Mouse (Mus musculus): ENCODE measurements around the gene Slc25a13. TPM values are rescaled to one million over a fixed set of nuclear protein-coding genes. Genes with fewer than 3 reads are reported as not detected.
A peak's percentile ranks its signal among the peaks of the same experiment; 100 is the strongest.

Slc25a13 gene
- polyA plus RNA-seq, 1 experiment from 2014 or later: 17.8 TPM

DNA sequence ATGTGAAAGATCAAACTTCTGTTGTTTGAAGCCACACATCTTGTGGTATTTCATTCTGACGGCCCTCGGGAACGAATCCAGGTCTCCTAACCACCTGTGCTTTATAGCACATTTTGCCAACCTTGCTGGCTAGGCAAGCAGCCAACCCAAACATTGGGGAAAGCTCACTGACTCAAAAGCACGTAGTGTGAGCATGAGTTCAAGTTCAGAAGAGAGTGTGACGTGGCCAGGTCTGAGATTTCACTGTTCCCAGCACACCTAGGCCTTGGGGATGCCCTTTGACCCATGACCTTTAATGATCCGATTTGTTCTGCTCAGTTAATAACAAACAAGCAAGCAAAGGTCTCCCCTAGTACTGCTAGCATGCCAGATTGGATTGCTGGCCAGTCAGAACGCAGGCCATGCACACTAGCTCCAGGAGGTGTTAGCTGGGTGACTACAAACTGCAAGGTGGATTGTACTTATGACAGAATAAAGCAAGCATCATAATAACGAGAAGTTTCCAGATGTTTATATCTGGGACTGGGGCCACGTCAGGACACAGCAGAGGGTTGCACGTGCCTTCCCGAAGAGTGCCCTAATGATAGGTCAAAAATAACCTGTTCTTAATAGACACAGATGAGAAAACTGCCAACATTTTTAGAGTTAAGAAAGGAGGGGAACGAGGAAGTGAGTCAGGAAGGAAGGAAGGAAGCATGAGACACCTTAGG, 2.8 kb upstream of the Slc25a13 start:
- Histone ChIP-seq H3K4me1 (0 out of 2 replicates have a peak, but pooled peaks cover 9% of the 10 kb centered on the region), H3K9me3 (replicated peaks) (no peaks in the 10 kb centered on the region), H3K27ac (replicated peaks) (no peak overlapping the region), H3K4me2 (replicated peaks) (no peak overlapping the region), H3K9ac (no peak overlapping the region), H3K4me3 (replicated peaks) (no peak overlapping the region), H3K36me3 (no peaks in the 10 kb centered on the region), H3K27me3 (no peaks in the 10 kb centered on the region)
- no peak for ATAC-seq (ENCODE audit: insufficient number of reproducible peaks, low FRiP score, low TSS enrichment, low read depth)
- WGBS: 65% methylated on average over 12 of the region's 12 CpGs

DNA sequence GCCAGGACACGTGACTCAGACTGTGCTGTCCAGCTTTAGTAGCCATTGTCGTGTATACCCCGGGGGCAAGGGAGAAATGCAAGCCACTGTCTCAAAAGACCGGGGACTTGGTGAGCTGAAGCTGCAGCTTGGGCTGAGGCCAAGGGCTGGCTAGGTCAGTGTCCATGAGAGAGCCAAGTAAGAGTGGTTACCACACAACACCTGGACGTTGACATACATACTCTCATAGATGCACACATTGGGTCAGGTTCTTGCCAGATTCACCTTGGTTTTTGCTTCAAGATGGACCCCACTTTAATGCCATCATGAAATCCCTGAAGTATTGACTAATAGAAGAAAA, 283 bp upstream of the Slc25a13 start:
- 0 out of 2 replicates have a peak, but pooled peaks cover 15% of the 10 kb centered on the region for H3K4me1 ChIP-seq
- H3K9me3 ChIP-seq (replicated peaks): no peaks in the 10 kb centered on the region
- H3K27ac ChIP-seq (replicated peaks): no peak overlapping the region
- peak overlapping the region; percentile 35 for H3K9ac ChIP-seq
- 14% methylated on average over 5 of the region's 5 CpGs for WGBS
- peak overlapping the region; percentile 82 for H3K4me2 ChIP-seq (replicated peaks)
- H3K4me3 ChIP-seq (replicated peaks): peak overlapping the region; percentile 63
- no peak for ATAC-seq (ENCODE audit: insufficient number of reproducible peaks, low FRiP score, low TSS enrichment, low read depth)
- H3K27me3 ChIP-seq: no peaks in the 10 kb centered on the region
- H3K36me3 ChIP-seq: no peaks in the 10 kb centered on the region

DNA sequence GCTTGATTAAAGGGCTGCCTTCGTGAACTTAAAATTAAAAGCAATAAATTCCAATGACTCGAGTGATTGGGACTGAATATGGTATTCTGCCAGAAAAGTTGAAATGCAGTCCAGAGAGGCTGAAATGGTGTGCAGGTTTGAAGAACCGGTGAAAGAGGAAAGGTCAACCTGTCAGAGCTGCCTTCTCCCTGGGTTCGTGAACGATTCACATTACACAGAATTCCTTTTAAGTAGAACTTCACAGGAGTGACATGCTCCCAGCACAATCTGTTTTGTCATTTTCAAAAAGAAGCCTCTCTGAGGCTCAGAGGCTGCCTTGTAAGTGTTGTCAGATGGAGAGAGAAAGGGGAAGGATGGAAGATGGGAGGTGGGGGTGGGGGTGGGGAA, 860 bp downstream of the Slc25a13 start:
- Histone ChIP-seq H3K27me3 (no peaks in the 10 kb centered on the region), H3K9me3 (replicated peaks) (no peaks in the 10 kb centered on the region), H3K9ac (no peak overlapping the region), H3K36me3 (no peaks in the 10 kb centered on the region), H3K4me1 (peaks cover 23% of the 10 kb centered on the region; the same call in 1 of the 2 replicates), H3K4me2 (replicated peaks) (peak overlapping the region; percentile 82), H3K4me3 (replicated peaks) (peak overlapping the region; percentile 63), H3K27ac (replicated peaks) (no peak overlapping the region)
- no peak for ATAC-seq (ENCODE audit: insufficient number of reproducible peaks, low FRiP score, low TSS enrichment, low read depth)
- WGBS: 23% methylated on average over 5 of the region's 5 CpGs

DNA sequence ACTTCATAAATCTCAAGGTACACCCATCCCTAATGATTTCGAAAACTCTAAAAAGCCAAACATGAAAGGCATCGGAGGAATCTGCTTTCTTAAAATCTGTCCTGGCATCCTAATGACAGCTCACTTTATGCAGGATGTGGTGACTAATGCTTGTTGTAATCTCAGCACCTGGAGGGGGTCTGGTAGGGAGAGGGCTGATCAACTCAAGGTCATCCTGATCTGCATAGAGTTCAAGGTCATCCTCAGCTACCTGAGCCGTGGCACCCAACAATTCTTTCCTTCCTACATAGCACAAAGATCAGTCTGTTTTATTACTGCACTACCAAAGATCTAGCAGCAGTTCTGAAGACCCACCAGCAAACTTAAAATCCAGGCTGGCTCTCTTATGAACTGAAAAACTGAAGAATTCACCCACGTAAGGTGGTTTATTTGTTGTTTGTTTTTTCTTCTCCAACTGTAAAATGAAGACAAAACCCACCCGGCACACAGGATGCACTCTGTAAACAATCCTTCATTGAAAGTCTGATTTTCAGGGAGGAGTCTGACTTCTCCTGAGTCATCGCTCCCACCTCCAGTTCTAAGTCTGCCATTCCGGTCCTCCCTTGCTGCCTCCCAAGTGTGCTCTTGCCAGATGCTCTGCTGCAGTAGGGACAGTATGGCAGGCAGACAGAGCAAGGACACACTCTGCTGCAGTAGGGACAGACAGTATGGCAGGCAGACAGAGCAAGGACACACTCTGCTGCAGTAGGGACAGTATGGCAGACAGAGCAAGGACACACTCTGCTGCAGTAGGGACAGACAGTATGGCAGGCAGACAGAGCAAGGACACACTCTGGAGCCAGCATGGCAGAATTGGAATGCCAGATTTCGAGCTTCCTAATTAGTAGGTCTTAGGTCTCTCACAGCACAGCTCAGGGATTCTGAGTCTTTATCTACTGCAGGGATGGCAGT, 4.3 kb downstream of the Slc25a13 start:
- WGBS: 60% methylated on average over 8 of the region's 8 CpGs
- Histone ChIP-seq H3K4me3 (replicated peaks) (no peak overlapping the region), H3K4me2 (replicated peaks) (no peak overlapping the region), H3K36me3 (no peaks in the 10 kb centered on the region), H3K9ac (no peak overlapping the region), H3K27me3 (no peaks in the 10 kb centered on the region), H3K27ac (replicated peaks) (no peak overlapping the region), H3K4me1 (peaks cover 23% of the 10 kb centered on the region; the same call in 1 of the 2 replicates), H3K9me3 (replicated peaks) (no peaks in the 10 kb centered on the region)
- no peak for ATAC-seq (ENCODE audit: insufficient number of reproducible peaks, low FRiP score, low TSS enrichment, low read depth)

DNA sequence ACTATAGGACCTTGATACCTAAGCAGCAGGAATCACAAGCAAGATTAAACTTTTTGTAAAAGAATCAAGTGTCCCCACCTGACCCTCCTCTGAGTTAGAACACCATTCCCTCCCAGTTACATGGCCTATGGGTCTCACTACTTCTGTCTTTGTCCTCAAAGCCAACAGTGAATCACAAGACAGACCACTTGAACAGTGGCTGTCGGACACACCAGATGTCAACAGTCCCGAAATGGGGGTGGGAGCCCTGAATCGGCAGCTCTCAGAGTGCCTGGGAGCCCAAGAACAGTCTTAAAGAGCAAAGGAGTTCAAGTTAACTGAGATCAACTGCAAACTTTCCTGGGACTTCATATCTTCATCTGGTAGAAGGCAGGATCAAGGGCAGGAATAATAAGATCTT, 5.0 kb downstream of the Slc25a13 start:
- Histone ChIP-seq H3K27ac (replicated peaks) (no peak overlapping the region), H3K36me3 (no peaks in the 10 kb centered on the region), H3K9ac (no peak overlapping the region), H3K4me2 (replicated peaks) (no peak overlapping the region), H3K9me3 (replicated peaks) (no peaks in the 10 kb centered on the region), H3K4me3 (replicated peaks) (no peak overlapping the region), H3K4me1 (peaks cover 21% of the 10 kb centered on the region; the same call in 1 of the 2 replicates), H3K27me3 (no peaks in the 10 kb centered on the region)
- 77% methylated on average over 3 of the region's 3 CpGs for WGBS
- ATAC-seq (ENCODE audit: insufficient number of reproducible peaks, low FRiP score, low TSS enrichment, low read depth): no peak

DNA sequence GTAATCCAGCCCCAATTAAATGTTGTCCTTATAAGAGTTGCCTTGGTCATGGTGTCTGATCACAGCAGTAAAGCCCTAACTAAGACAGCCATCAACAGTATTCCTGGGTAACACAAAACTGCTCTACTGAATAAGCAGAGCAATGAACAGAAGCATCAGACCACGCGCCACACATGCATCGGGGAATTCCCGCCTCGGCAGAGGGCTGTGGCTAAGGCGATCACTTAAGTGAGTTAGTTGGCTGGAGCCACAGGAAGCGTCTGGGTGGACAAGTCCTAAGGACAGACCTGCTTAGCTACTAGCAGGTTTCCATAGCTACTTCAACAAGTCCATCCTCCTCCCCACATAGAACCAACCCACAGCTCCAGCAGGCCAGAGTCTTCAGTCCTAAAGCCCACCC, 6.3 kb downstream of the Slc25a13 start:
- Histone ChIP-seq H3K9ac (no peak overlapping the region), H3K27me3 (no peaks in the 10 kb centered on the region), H3K4me1 (peaks cover 15% of the 10 kb centered on the region; the same call in 1 of the 2 replicates), H3K4me2 (replicated peaks) (no peak overlapping the region), H3K36me3 (no peaks in the 10 kb centered on the region), H3K27ac (replicated peaks) (no peak overlapping the region), H3K9me3 (replicated peaks) (no peaks in the 10 kb centered on the region), H3K4me3 (replicated peaks) (no peak overlapping the region)
- no peak for ATAC-seq (ENCODE audit: insufficient number of reproducible peaks, low FRiP score, low TSS enrichment, low read depth)
- 96% methylated on average over 7 of the region's 7 CpGs for WGBS

DNA sequence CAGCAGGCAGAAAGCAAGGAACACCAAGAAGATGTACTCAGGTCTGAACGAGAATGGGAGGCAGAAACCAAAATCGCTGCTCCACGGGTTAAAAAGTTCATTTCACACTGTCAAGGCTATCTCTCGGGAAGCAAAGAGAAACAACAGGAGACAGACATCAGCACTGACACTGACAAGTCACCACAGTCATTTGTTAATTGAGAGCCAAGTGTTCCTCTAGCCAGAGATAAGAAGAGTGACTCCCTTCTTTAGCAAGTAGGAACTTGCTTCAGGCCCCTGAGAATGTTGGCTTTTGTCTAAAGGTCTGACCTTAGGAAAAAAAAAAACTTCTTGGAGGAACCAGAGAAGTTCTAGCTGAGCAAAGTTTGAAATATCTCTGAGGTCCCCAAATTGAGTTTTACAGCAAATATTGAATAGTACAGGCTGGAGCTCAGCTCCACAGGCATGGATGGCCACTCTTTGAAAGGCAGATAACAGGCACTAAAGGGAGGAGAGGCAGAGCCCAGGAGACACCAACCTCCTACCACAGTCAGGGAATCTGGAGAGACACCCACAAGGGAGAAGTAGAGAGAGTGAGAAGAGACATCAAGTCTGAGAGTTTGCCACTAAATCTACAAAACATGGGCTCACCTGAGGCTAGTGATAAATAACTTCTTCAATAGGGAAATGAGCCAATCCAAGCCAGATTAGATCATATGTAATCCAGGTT, 8.5 kb downstream of the Slc25a13 start:
- no peak for ATAC-seq (ENCODE audit: insufficient number of reproducible peaks, low FRiP score, low TSS enrichment, low read depth)
- Histone ChIP-seq H3K9me3 (replicated peaks) (no peaks in the 10 kb centered on the region), H3K27ac (replicated peaks) (no peak overlapping the region), H3K27me3 (no peaks in the 10 kb centered on the region), H3K4me2 (replicated peaks) (no peak overlapping the region), H3K36me3 (no peaks in the 10 kb centered on the region), H3K9ac (no peak overlapping the region), H3K4me3 (replicated peaks) (no peak overlapping the region), H3K4me1 (peaks cover 15% of the 10 kb centered on the region; the same call in 1 of the 2 replicates)
- WGBS: 51% methylated on average over 4 of the region's 4 CpGs

DNA sequence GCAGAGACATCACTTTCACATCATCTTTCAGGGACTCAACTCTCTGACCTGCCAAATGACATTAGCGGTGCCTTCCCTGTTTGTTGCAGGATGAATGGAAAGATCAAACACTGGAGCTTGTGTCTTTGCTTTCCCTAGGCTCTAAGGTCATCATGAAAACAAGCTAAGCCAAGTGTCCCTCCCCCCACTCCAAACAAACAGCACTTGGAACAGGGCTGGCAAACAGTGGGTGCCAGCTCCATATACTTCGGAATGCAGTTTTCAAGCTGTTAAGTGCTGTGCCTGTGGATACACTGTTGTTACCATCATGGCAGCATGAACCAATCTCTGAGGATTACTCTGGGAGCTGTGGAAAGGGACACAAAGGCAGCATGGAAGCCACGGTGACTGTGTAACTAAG, 9.1 kb downstream of the Slc25a13 start:
- no peak for ATAC-seq (ENCODE audit: insufficient number of reproducible peaks, low FRiP score, low TSS enrichment, low read depth)
- 81% methylated on average over 3 of the region's 3 CpGs for WGBS
- Histone ChIP-seq H3K4me1 (peaks cover 14% of the 10 kb centered on the region; the same call in 1 of the 2 replicates), H3K27ac (replicated peaks) (no peak overlapping the region), H3K27me3 (no peaks in the 10 kb centered on the region), H3K9ac (no peak overlapping the region), H3K4me2 (replicated peaks) (no peak overlapping the region), H3K4me3 (replicated peaks) (no peak overlapping the region), H3K9me3 (replicated peaks) (no peaks in the 10 kb centered on the region), H3K36me3 (no peaks in the 10 kb centered on the region)

DNA sequence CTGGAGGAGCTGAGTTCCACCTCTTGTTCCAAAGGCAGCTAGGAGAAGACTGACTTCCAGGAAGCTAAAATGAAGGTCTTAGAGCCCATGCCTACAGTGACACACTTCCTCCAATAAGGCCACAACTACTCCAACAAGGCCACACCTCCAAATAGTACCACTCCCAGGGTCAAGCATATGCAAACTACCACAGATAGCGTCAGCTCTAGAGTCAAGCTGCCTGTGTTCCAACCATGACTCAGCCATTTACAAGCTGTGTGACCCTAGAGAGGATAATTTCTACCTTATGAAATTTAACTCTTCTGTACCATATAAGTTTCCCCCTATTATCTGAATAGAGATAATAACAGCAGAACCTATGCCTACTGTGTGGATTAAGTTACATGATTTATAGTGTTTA, 9.6 kb downstream of the Slc25a13 start:
- H3K36me3 ChIP-seq: no peaks in the 10 kb centered on the region
- no peak overlapping the region for H3K4me2 ChIP-seq (replicated peaks)
- no peak for ATAC-seq (ENCODE audit: insufficient number of reproducible peaks, low FRiP score, low TSS enrichment, low read depth)
- no peaks in the 10 kb centered on the region for H3K27me3 ChIP-seq
- no peak overlapping the region for H3K9ac ChIP-seq
- no peaks in the 10 kb centered on the region for H3K9me3 ChIP-seq (replicated peaks)
- H3K4me1 ChIP-seq: peaks cover 10% of the 10 kb centered on the region; the same call in 1 of the 2 replicates
- no peak overlapping the region for H3K4me3 ChIP-seq (replicated peaks)
- 74% methylated on average over 1 of the region's 1 CpGs for WGBS
- no peak overlapping the region for H3K27ac ChIP-seq (replicated peaks)

DNA sequence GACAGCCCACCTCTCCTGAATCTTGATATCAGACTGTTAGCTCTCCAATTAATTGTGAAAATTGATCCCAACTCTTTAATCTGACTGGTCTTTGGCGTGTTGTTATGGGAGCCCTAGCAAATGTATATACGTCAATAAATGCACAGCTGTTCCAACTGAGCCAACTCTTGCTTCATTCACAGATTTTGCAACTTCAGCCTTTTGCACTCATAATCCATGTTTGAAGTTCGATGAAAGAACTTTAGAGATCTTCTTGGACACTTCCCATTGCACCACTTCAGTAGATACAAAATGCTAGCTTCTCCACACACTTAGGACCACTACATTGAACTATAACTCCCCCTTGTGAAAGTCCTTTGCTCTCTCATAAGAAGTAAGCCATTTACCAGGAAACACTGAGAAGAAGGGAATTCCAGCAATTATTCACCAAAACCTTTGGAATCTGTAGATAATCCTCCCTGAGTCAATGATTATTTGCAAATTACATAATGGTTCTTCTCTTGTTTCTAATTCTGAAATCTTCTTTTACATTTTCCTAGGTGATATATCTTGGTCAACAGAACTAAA, 11.3 kb downstream of the Slc25a13 start:
- Histone ChIP-seq H3K4me2 (replicated peaks) (no peak overlapping the region), H3K36me3 (no peaks in the 10 kb centered on the region), H3K27ac (replicated peaks) (no peak overlapping the region), H3K4me3 (replicated peaks) (no peak overlapping the region), H3K27me3 (no peaks in the 10 kb centered on the region), H3K4me1 (no peaks in the 10 kb centered on the region), H3K9ac (no peak overlapping the region), H3K9me3 (replicated peaks) (no peaks in the 10 kb centered on the region)
- no peak for ATAC-seq (ENCODE audit: insufficient number of reproducible peaks, low FRiP score, low TSS enrichment, low read depth)
- WGBS: 81% methylated on average over 3 of the region's 3 CpGs

DNA sequence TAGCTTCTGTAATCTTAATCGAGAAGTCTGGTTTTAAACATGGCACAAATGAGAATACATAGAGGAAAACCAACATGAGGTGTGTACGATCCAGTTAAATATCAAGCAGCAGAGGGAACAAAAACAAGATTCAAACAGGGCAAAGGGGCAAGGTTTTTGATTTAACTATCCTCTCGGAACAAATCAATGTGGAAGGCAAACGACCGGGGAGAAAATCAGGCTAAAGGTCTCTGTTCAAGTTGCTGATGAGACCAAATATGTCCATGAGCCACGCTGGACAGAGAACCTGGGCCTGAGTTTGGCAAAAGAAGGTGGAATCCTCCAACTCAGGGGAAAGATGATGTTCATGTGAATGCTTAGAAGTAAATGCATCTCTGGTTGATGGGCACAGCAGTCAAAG, 14.5 kb downstream of the Slc25a13 start:
- Histone ChIP-seq H3K4me3 (replicated peaks) (no peak overlapping the region), H3K9ac (no peak overlapping the region), H3K4me1 (no peaks in the 10 kb centered on the region), H3K9me3 (replicated peaks) (no peaks in the 10 kb centered on the region), H3K27ac (replicated peaks) (no peak overlapping the region), H3K36me3 (no peaks in the 10 kb centered on the region), H3K27me3 (no peaks in the 10 kb centered on the region), H3K4me2 (replicated peaks) (no peak overlapping the region)
- WGBS: 83% methylated on average over 6 of the region's 6 CpGs
- no peak for ATAC-seq (ENCODE audit: insufficient number of reproducible peaks, low FRiP score, low TSS enrichment, low read depth)
